Mouse (Mus musculus) 3134 (cell line): ENCODE measurements around the gene Rtn4r.

ENCODE experiments used
- DNase-seq: peaks from one replicate; pipeline ENCODE4 v3.0.0-alpha.2; 2011; ENCODE audit warnings: low spot score; ENCODE audit not compliant: insufficient read length; ENCODE audit errors: extremely low read depth

The Rtn4r gene

GRCm38 (mm10) chr16:18124040-18124439, 3.4 kb upstream of the Rtn4r start:
- DNase-seq: no peak

- DNase-seq: no peak
Measured at GRCm38 (mm10) chr16:18124626-18125025, 2.8 kb upstream of the Rtn4r start.

DNA sequence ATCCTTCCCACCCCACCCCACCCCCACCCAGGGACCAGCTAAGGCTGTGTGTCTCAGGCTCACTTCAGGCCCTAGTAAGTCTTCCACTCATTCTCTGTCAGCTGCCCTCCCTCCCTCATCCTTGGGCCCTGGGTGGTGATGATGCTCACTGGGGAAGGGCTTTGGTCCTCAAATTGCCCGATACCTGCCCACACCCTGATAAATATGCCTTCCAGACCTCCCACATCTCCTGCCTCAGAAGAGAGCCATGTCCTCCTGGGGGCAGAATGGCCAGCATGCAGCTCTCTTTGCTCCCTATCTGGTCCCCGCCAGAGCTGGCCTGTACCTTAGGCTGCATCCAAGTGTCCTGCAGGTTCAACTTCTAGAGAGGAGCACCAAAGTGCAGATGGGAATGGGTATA, 2.3 kb upstream of the Rtn4r start:
- no peak for DNase-seq

DNA sequence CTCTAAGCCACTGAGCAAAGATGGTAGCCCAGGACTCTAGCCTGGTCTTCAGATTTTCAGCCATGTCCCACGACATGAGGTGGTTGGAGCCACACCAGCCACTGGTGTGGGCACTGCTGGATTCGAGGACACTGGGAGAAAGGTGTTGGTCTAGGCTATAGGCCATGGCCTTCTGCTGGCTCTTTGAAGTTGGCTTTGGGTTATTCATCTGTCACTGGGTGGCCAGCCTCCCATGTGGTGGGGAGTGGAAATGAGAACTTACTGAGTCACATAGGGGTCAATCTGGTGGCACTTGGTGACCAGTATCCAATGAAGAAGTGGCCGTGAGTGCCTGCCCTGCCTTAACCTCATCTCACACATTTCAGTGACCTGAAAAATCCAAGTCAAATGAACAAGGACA, 1.2 kb upstream of the Rtn4r start:
- DNase-seq: no peak

DNA sequence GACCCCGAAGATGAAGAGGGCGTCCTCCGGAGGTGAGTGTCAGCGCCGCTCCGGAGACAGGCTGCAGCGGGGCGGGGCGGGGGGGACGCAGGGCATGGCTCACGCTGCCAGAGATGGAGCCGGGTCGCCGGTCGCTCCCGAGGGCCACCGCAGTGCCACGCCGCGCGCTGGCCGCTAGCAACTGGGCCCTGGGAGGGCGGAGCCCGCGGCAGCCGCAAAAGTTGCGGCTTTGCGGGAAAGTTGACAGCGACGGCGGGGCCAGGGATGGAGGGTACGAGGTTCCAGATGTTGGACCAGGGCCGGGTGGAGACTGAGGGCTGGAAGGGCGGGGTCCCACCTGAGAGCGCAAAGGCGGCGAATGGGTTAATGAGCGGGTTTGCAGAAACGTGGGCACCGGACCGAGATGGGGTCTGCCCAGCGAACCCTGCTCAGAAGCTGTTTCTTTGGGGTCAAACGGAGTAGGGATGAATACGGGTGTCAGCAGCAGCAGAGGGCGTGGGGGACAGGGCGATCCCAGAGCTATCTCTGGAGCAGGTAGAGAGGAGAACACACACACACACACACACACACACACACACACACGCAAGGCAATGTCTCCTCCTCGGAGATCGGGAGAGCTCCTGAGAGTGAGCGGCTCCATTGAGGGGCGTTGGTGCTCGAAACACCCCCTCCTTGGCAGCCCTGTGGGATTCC, 575 bp downstream of the Rtn4r start:
- DNase-seq: no peak

- no peak for DNase-seq
Measured at GRCm38 (mm10) chr16:18128564-18128935, 1.1 kb downstream of the Rtn4r start.

- DNase-seq: no peak
Measured at GRCm38 (mm10) chr16:18129413-18129812, 2.0 kb downstream of the Rtn4r start.

GRCm38 (mm10) chr16:18130288-18130687, 2.8 kb downstream of the Rtn4r start:
- no peak for DNase-seq

- no peak for DNase-seq
Measured at GRCm38 (mm10) chr16:18130705-18131104, 3.3 kb downstream of the Rtn4r start.

DNA sequence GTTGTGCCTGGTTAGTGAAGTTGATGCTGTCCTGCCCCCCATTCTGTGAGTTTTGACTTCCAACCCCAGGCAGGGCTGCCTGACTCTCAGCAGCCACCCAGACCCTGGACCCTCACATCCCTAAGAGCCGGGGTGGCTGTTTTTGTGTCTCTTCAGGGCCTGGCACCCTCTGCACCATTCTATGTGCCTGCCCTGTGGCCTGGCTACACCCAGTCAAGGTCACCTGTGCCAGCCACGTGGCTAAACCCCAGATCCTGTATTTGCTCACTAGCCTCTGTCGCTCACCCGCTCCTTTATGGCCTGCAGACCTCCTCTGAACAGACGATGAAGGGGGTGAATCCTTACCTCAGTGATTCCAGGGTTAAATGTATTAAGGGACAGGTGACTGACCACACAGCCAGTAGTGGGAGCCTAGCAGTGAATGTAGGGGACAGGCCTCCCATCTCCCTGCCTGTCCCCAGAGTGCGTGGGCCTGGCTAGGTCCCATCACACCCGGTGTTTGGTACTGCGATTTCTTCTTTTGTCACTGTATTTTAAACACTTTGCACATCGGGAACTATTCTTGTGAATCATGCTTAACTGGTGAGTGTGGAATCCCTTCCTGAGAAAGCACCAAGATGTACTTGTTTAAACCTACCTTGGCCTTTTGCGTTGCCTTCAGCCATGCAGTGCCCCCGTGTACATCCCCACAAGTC, 4.0 kb downstream of the Rtn4r start:
- no peak for DNase-seq

GRCm38 (mm10) chr16:18132026-18132425, 4.6 kb downstream of the Rtn4r start:
- no peak for DNase-seq

GRCm38 (mm10) chr16:18132575-18132974, 5.1 kb downstream of the Rtn4r start:
- no peak for DNase-seq

- no peak for DNase-seq
Measured at GRCm38 (mm10) chr16:18133133-18133920, 5.9 kb downstream of the Rtn4r start.

- DNase-seq: no peak
Measured at GRCm38 (mm10) chr16:18135196-18135595, 7.8 kb downstream of the Rtn4r start.

DNA sequence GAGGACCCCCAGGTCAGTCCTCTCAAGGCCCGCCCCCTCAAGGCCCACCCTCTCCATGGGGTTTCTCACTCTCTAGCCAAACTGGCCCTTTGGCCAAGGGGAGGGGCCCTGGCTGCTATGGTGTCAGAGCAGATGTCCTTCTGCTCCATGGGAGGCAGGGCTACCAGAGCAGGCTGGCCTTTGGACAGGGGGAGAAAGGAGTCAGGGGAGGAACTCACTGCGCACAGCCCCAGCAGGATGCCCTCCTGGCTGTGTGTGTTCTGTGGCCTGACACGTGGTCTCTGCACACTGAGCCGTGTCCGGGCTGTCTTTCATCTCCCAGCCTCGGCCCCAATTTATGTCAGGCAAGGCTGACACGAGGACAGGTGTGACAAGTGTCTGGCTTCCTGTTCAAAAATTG, 8.6 kb downstream of the Rtn4r start:
- no peak for DNase-seq

DNA sequence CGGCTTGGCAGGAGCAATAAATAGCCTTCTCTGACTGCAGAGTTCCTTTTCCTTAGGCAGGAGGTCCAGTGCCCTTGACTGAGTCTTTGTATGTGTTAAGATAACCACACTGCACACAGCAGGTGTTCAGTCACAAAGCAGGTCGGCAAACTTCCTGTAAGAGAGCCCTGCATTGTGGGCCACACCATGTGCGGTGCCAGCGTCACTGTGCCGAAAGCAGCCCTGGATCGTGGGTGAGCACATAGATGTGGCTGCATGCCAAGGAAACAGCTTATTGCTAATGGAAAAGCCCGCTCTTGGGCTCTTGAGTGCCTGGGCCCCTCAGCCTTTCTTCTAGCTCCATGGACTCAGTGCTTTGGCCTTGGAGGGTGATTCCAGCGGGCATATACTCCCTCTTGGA, 16.8 kb downstream of the Rtn4r start:
- no peak for DNase-seq

- no peak for DNase-seq
Measured at GRCm38 (mm10) chr16:18145341-18145867, 18.0 kb downstream of the Rtn4r start.

- DNase-seq: no peak
Measured at GRCm38 (mm10) chr16:18148208-18148876, 20.9 kb downstream of the Rtn4r start.

- DNase-seq: no peak
Measured at GRCm38 (mm10) chr16:18149205-18149604, 21.8 kb downstream of the Rtn4r start.

DNA sequence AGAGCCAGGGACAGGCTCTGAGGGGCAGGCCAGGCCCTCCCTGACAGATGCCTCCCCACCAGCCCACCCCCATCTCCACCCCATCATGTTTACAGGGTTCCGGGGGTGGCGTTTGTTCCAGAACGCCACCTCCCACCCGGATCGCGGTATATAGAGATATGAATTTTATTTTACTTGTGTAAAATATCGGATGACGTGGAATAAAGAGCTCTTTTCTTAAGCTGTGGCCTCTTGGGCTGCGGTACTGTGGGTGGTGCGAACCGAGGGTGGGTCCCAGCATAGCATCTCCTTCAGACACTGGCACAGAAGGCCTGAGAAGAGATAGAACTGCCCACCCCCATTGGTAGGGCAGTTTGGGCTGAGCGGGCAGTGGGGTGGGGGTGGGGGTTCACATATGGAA, 24.7 kb downstream of the Rtn4r start:
- no peak for DNase-seq
